ENCODE assay signal across 8 mouse cellular contexts in genomic region chr3:122985183-122985944, GRCm38 (mm10). TPM values are rescaled to one million over a fixed set of nuclear protein-coding genes. Genes with fewer than 3 reads are reported as not detected.
DNase-seq lines count a peak whose midpoint lies in the region; ATAC-seq and TF ChIP-seq lines count a peak whose summit lies in the region.

No protein-coding gene starts in this region.

- peaks cover 3% of the 10 kb centered on the region; the same call in 1 of the 2 replicates for H3K79me2 ChIP-seq in MEL (ENCODE audit: control insufficient read depth, insufficient read depth, low read length, poor library complexity)

- 16% methylated on average over 13 of the region's 13 CpGs for WGBS in heart, embryonic 14.5 days
- 17% methylated on average over 13 of the region's 13 CpGs for WGBS in forebrain, embryonic 13.5 days
- 27% methylated on average over 13 of the region's 13 CpGs for WGBS in liver, embryonic 16.5 days (ENCODE audit: insufficient replicate concordance)

- H3K4me3 ChIP-seq in heart, embryonic 14.5 days (ENCODE audit: control insufficient read depth in 1 of 2, insufficient read depth in 1 of 2, low read depth in 1 of 2, low read length in 2 of 2), result peak overlapping the region; percentile 82 to 91
- peak overlapping the region; percentile 72 to 95 for H3K4me3 ChIP-seq in MEL (ENCODE audit: control insufficient read depth in 1 of 2, insufficient read depth in 1 of 2, low read depth in 2 of 2, low read length in 2 of 2)
- peak overlapping the region; percentile 65 for H3K4me3 ChIP-seq in forebrain, embryonic 13.5 days
- peak overlapping the region; percentile 83 for H3K4me3 ChIP-seq in liver, embryonic 16.5 days (ENCODE audit: low read depth, low read length)

- no peak for TF ChIP-seq CTCF in MEL (IDR thresholded peaks at IDR 0.05 in 2 of 3, conservative IDR thresholded peaks at IDR 0.05 in 1 of 3; ENCODE audit: control insufficient read depth in 1 of 3, insufficient read depth in 1 of 3, low read depth in 2 of 3, low read length in 3 of 3, poor library complexity in 1 of 3, severe bottlenecking in 1 of 3)

- H3K9me3 ChIP-seq in heart, embryonic 14.5 days (ENCODE audit: control insufficient read depth, low read length), result no peaks in the 10 kb centered on the region
- no peaks in the 10 kb centered on the region for H3K9me3 ChIP-seq in MEL (replicated peaks; ENCODE audit: insufficient read depth, low read length)
- no peaks in the 10 kb centered on the region for H3K9me3 ChIP-seq in forebrain, embryonic 13.5 days (replicated peaks)
- H3K9me3 ChIP-seq in liver, embryonic 16.5 days (replicated peaks; ENCODE audit: control insufficient read depth, low read length), result no peaks in the 10 kb centered on the region

- peaks cover 9 to 25% of the 10 kb centered on the region in 2 experiments for H3K4me1 ChIP-seq in heart, embryonic 14.5 days (ENCODE audit: control insufficient read depth in 2 of 2, insufficient read depth in 2 of 2, low read length in 2 of 2)
- peaks cover 0 to 7% of the 10 kb centered on the region in 2 experiments; a peak in 1 of 4 replicates for H3K4me1 ChIP-seq in MEL (ENCODE audit: control insufficient read depth in 1 of 2, insufficient read depth in 2 of 2, low read length in 2 of 2)
- peaks cover 10% of the 10 kb centered on the region; the same call in 1 of the 2 replicates for H3K4me1 ChIP-seq in forebrain, embryonic 13.5 days
- peaks cover 14% of the 10 kb centered on the region; the same call in 1 of the 2 replicates for H3K4me1 ChIP-seq in liver, embryonic 16.5 days (ENCODE audit: control insufficient read depth, low read depth, low read length)

- intact Hi-C loops in heart, postnatal 14 days (cut with DNase I), result no loop called here

- H3K27ac ChIP-seq in heart, embryonic 14.5 days (replicated peaks in 1 of 2; ENCODE audit: control insufficient read depth in 1 of 2, insufficient read depth in 1 of 2, low read depth in 2 of 2, low read length in 2 of 2), result peak overlapping the region; percentile 91 to 97
- no peak overlapping the region for H3K27ac ChIP-seq in MEL (ENCODE audit: control insufficient read depth, low read depth, low read length)
- H3K27ac ChIP-seq in forebrain, embryonic 13.5 days, result no peak overlapping the region
- no peak overlapping the region for H3K27ac ChIP-seq in liver, embryonic 16.5 days (ENCODE audit: low read length)

- TF ChIP-seq POLR2A in MEL (IDR thresholded peaks at IDR 0.05; ENCODE audit: control insufficient read depth in 1 of 2, insufficient read depth in 1 of 2, low read depth in 1 of 2, low read length in 2 of 2, poor library complexity in 1 of 2), result no peak

- H3K36me3 ChIP-seq in heart, embryonic 14.5 days (ENCODE audit: control insufficient read depth, insufficient read depth, low read length), result no peaks in the 10 kb centered on the region
- peaks cover 0 to 11% of the 10 kb centered on the region in 2 experiments; a peak in 2 of 4 replicates for H3K36me3 ChIP-seq in MEL (ENCODE audit: control insufficient read depth in 1 of 2, insufficient read depth in 2 of 2, low read length in 2 of 2)
- H3K36me3 ChIP-seq in forebrain, embryonic 13.5 days (ENCODE audit: poor library complexity, severe bottlenecking), result no peaks in the 10 kb centered on the region
- no peaks in the 10 kb centered on the region for H3K36me3 ChIP-seq in liver, embryonic 16.5 days (ENCODE audit: control insufficient read depth, insufficient read depth)

- H3K27me3 ChIP-seq in heart, embryonic 14.5 days (ENCODE audit: control insufficient read depth, insufficient read depth, low read length), result no peaks in the 10 kb centered on the region
- H3K27me3 ChIP-seq in MEL (ENCODE audit: control insufficient read depth in 1 of 2, insufficient read depth in 2 of 2, low read length in 2 of 2), result no peaks in the 10 kb centered on the region
- H3K27me3 ChIP-seq in forebrain, embryonic 13.5 days, result no peaks in the 10 kb centered on the region
- H3K27me3 ChIP-seq in liver, embryonic 16.5 days (ENCODE audit: control insufficient read depth, insufficient read depth, low read depth, low read length), result no peaks in the 10 kb centered on the region

- ATAC-seq in heart, embryonic 14.5 days (ENCODE audit: insufficient number of reproducible peaks, insufficient read depth, low FRiP score, low read depth), result no peak
- ATAC-seq in forebrain, embryonic 13.5 days, result no peak
- ATAC-seq in liver, embryonic 16.5 days (ENCODE audit: low read depth), result no peak

- H3K4me2 ChIP-seq in heart, embryonic 14.5 days (ENCODE audit: low read length), result peak overlapping the region; percentile 71
- H3K4me2 ChIP-seq in forebrain, embryonic 13.5 days, result peak overlapping the region; percentile 75
- peak overlapping the region; percentile 96 for H3K4me2 ChIP-seq in liver, embryonic 16.5 days (ENCODE audit: low read depth, low read length)

- DNase-seq in heart, postnatal 14 days, result no peak
- no peak for DNase-seq in MEL (ENCODE audit: low read depth, low spot score)
- no peak for DNase-seq in layer of hippocampus, adult 9-11 months
- DNase-seq in adrenal gland, postnatal 10 days, result no peak
- no peak for DNase-seq in urinary bladder, postnatal 4 days (ENCODE audit: low spot score in 2 of 2)

- peak overlapping the region; percentile 94 for H3K9ac ChIP-seq in heart, embryonic 14.5 days (ENCODE audit: low read length)
- H3K9ac ChIP-seq in MEL (ENCODE audit: control insufficient read depth, low read depth, low read length, poor library complexity, severe bottlenecking), result peak overlapping the region; percentile 97
- H3K9ac ChIP-seq in forebrain, embryonic 13.5 days, result peak overlapping the region; percentile 88
- peak overlapping the region; percentile 76 for H3K9ac ChIP-seq in liver, embryonic 16.5 days (ENCODE audit: low read depth, low read length)

- no peak for TF ChIP-seq EP300 in MEL (IDR thresholded peaks at IDR 0.05; ENCODE audit: low read depth in 1 of 2, low read length in 2 of 2)

- no peak for TF ChIP-seq RAD21 in MEL (IDR thresholded peaks at IDR 0.05; ENCODE audit: low read depth, low read length)

TF ChIP-seq in MEL, 35 proteins besides CTCF, POLR2A, EP300 and RAD21:
- no peak for TF ChIP-seq GATA1 (IDR thresholded peaks at IDR 0.05; ENCODE audit: low read depth, low read length)
- no peak for TF ChIP-seq CHD2 (IDR thresholded peaks at IDR 0.05; ENCODE audit: low read length)
- no peak for TF ChIP-seq UBTF (IDR thresholded peaks at IDR 0.05; ENCODE audit: borderline replicate concordance, insufficient read depth, low read depth, low read length)
- no peak for TF ChIP-seq USF2 (IDR thresholded peaks at IDR 0.05; ENCODE audit: borderline replicate concordance in 1 of 2, insufficient read depth in 1 of 2, low read depth in 1 of 2, low read length in 2 of 2)
- TF ChIP-seq ETS1 (IDR thresholded peaks at IDR 0.05; ENCODE audit: low read depth, low read length), result no peak
- TF ChIP-seq ELF1 (IDR thresholded peaks at IDR 0.05; ENCODE audit: low read depth, low read length), result no peak
- no peak for TF ChIP-seq MXI1 (IDR thresholded peaks at IDR 0.05; ENCODE audit: low read depth, low read length)
- no peak for TF ChIP-seq NRF1 (IDR thresholded peaks at IDR 0.05; ENCODE audit: insufficient read depth, low read depth, low read length, poor library complexity, severe bottlenecking)
- no peak for TF ChIP-seq MYB (IDR thresholded peaks at IDR 0.05; ENCODE audit: low read depth, low read length)
- TF ChIP-seq ZKSCAN1 (IDR thresholded peaks at IDR 0.05; ENCODE audit: low read depth, low read length), result no peak
TF ChIP-seq in MEL: peak in this region for 0.

RNA-seq across cellular contexts. Expression of gene Usp53, which starts 1.1 kb away (rescaled TPM):
- polyA plus RNA-seq in heart, embryonic 14.5 days (2014; fragmentation: Nextera tagmentation; extraction: Ambion mirVana), result 7.8 and 9.7 TPM in 2 replicates
- 1 to 10 TPM; 8.3 to 9.2 TPM for total RNA-seq in heart, postnatal 14 days (2021)
- total RNA-seq in MEL (2012; rRNA removed), result 2.0 and 2.6 TPM in 2 replicates
- 1 to 10 TPM in 1 of 2 experiments, not detected in 1; 2.7 TPM for polyA plus RNA-seq in MEL (2012; ENCODE audit: insufficient read depth in 1 of 2, insufficient read length in 2 of 2, low read depth in 1 of 2, low replicate concordance in 2 of 2, missing spikeins in 1 of 2)
- 5.3 and 5.4 TPM in 2 replicates for polyA plus RNA-seq in forebrain, embryonic 13.5 days (2015; fragmentation: Nextera tagmentation; extraction: Ambion mirVana)
- polyA plus RNA-seq in liver, embryonic 16.5 days (2015; fragmentation: Nextera tagmentation; extraction: Ambion mirVana), result 2.0 and 3.0 TPM in 2 replicates
- total RNA-seq in adrenal gland, postnatal 10 days (2021), result 10 to 100 TPM; 19.7 to 24.0 TPM

RNA-seq across cellular contexts. Expression of gene Myoz2, which starts 49.5 kb away (rescaled TPM):
- 230 and 232 TPM in 2 replicates for polyA plus RNA-seq in heart, embryonic 14.5 days (2014; fragmentation: Nextera tagmentation; extraction: Ambion mirVana)
- 1,000 to 10,000 TPM; 1,719 to 1,785 TPM for total RNA-seq in heart, postnatal 14 days (2021)
- not detected in 2 replicates for total RNA-seq in MEL (2012; rRNA removed)
- not detected for polyA plus RNA-seq in MEL (2012; ENCODE audit: insufficient read depth in 1 of 2, insufficient read length in 2 of 2, low read depth in 1 of 2, low replicate concordance in 2 of 2, missing spikeins in 1 of 2)
- polyA plus RNA-seq in forebrain, embryonic 13.5 days (2015; fragmentation: Nextera tagmentation; extraction: Ambion mirVana), result not detected in 2 replicates
- 1.6 and 2.5 TPM in 2 replicates for polyA plus RNA-seq in liver, embryonic 16.5 days (2015; fragmentation: Nextera tagmentation; extraction: Ambion mirVana)
- 10 to 100 TPM in 1 of 2 experiments, 1 to 10 TPM in 1; 9.8 to 66.2 TPM for total RNA-seq in adrenal gland, postnatal 10 days (2021)

Comparison
In these comparisons a context has a peak if more than half of its experiments do, and no peak if none do; other contexts are left out.
1. H3K27ac ChIP-seq: peak in heart, embryonic 14.5 days (2 of 2); none in MEL (single experiment), forebrain, embryonic 13.5 days (single experiment) and liver, embryonic 16.5 days (single experiment).
2. RNA of gene Myoz2, which starts 49.5 kb away (polyA plus RNA-seq): 230 to 232 TPM in heart, embryonic 14.5 days; 1.6 to 2.5 TPM in liver, embryonic 16.5 days, not detected in forebrain, embryonic 13.5 days and not detected in MEL; every median in the first group is over 10 times any median in the second.
3. Peak in every context shown above with its lines, with median percentiles within 50 percentile points of each other: H3K4me2 ChIP-seq, H3K4me3 ChIP-seq and H3K9ac ChIP-seq.